Mouse (Mus musculus) liver, embryonic 11.5 days (tissue): ENCODE measurements at regions not wholly inside any gene's neighbourhood (a gene's known extent, or its start where the extent isn't known, plus 50 kb on each side); places are given as distances from the start of the nearest gene placed in this dataset.

ENCODE experiments used
- ATAC-seq: fragments of 200-750 bp; cut with Nextera tagmentation; replicated peaks from 2 replicates; pipeline ENCODE4 v1.8.0; 2017; ENCODE audit warnings: moderate number of reproducible peaks, mild to moderate bottlenecking, moderate TSS enrichment, moderate library complexity; ENCODE audit not compliant: low FRiP score
- DNase-seq: peaks from one replicate; pipeline ENCODE4 v3.0.0-alpha.2; 2017; ENCODE audit warnings: low spot score
- H3K27ac ChIP-seq: fragments of 300-500 bp; sonication (generic); 2 replicates; pipeline ENCODE4 v1.5.1; 2014; ENCODE audit warnings: mild to moderate bottlenecking, low read depth, low read length, control low read depth
- H3K27me3 ChIP-seq: fragments of 300-500 bp; sonication (generic); replicated peaks from 2 replicates; pipeline ENCODE4 v1.6.1; 2014; ENCODE audit warnings: low read length, mixed read lengths; ENCODE audit not compliant: control insufficient read depth, insufficient read depth
- H3K36me3 ChIP-seq: fragments of 300-500 bp; sonication (generic); 2 replicates; pipeline ENCODE4 v1.6.1; 2014; ENCODE audit warnings: mild to moderate bottlenecking, low read length, moderate library complexity, mixed read lengths; ENCODE audit not compliant: control insufficient read depth, insufficient read depth
- H3K4me1 ChIP-seq: fragments of 300-500 bp; sonication (generic); replicated peaks from 2 replicates; pipeline ENCODE4 v1.6.1; 2014; ENCODE audit warnings: low read length, mixed read lengths; ENCODE audit not compliant: control insufficient read depth, insufficient read depth
- H3K4me2 ChIP-seq: fragments of 300-500 bp; sonication (generic); 2 replicates; pipeline ENCODE4 v1.6.1; 2014; ENCODE audit warnings: mild to moderate bottlenecking, control low read depth, moderate library complexity
- H3K4me3 ChIP-seq: fragments of 300-500 bp; sonication (generic); 2 replicates; pipeline ENCODE4 v1.5.1; 2014; ENCODE audit warnings: low read depth, low read length, control low read depth
- H3K9ac ChIP-seq: fragments of 300-500 bp; sonication (generic); 2 replicates; pipeline ENCODE4 v1.6.1; 2014; ENCODE audit warnings: low read depth, low read length, control low read depth
- H3K9me3 ChIP-seq: fragments of 300-500 bp; sonication (generic); 2 replicates; pipeline ENCODE4 v1.6.1; 2016; ENCODE audit warnings: low read length, inconsistent platforms, mixed read lengths; ENCODE audit not compliant: control insufficient read depth
- WGBS: fragments of 180-500 bp; shearing (Covaris S2); extraction: QIAGEN DNeasy Blood & Tissue Kit; methylation state at CpG from one replicate; pipeline ENCODE4 v1.1.7; 2014; 5-methylcytosine and 5-hydroxymethylcytosine counted together

- DNase-seq = no peak
- H3K4me2 ChIP-seq = no peak overlapping the region
- 89% methylated on average over 2 of the region's 2 CpGs for WGBS
- H3K4me3 ChIP-seq = no peak overlapping the region
- H3K27me3 ChIP-seq = no peaks in the 10 kb centered on the region
- H3K9ac ChIP-seq = no peak overlapping the region
- H3K36me3 ChIP-seq = no peaks in the 10 kb centered on the region
- no peak for ATAC-seq
- no peaks in the 10 kb centered on the region for H3K9me3 ChIP-seq
- H3K27ac ChIP-seq = no peak overlapping the region
- no peaks in the 10 kb centered on the region for H3K4me1 ChIP-seq
These were observed 54.1 kb downstream of the Nog start for GRCm38 (mm10) chr11:89247991-89248390.

GRCm38 (mm10) chr11:89243370-89243769, 58.8 kb downstream of the Nog start:
- Histone ChIP-seq H3K27ac (no peak overlapping the region), H3K9me3 (no peaks in the 10 kb centered on the region), H3K4me2 (no peak overlapping the region), H3K36me3 (no peaks in the 10 kb centered on the region), H3K9ac (no peak overlapping the region), H3K4me3 (no peak overlapping the region), H3K27me3 (no peaks in the 10 kb centered on the region), H3K4me1 (no peaks in the 10 kb centered on the region)
- DNase-seq (no peak), ATAC-seq (no peak)
- 23% methylated on average over 3 of the region's 3 CpGs for WGBS

DNA sequence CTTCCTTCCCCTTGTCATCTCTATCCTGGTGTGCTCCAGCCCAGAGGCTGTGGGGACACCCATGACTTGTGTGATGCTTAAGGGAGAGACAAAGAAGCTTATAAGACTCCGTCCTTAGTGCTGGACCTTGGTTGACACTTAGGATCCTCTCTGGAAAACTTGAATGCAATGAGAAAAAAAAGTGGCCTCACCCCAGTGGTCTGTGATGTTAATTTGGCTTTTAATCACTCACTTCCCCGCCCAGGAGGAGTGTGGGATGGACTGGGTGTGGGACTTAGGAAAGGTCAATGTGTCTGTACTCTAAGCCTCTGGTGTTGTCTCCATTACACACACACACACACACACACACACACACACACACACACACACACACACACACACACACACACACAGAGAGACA, 60.0 kb downstream of the Nog start:
- WGBS = 55% methylated on average over 2 of the region's 2 CpGs
- Histone ChIP-seq H3K4me3 (no peak overlapping the region), H3K4me2 (no peak overlapping the region), H3K4me1 (no peaks in the 10 kb centered on the region), H3K27ac (no peak overlapping the region), H3K27me3 (no peaks in the 10 kb centered on the region), H3K9me3 (no peaks in the 10 kb centered on the region), H3K9ac (no peak overlapping the region), H3K36me3 (no peaks in the 10 kb centered on the region)
- DNase-seq (no peak), ATAC-seq (no peak)

DNA sequence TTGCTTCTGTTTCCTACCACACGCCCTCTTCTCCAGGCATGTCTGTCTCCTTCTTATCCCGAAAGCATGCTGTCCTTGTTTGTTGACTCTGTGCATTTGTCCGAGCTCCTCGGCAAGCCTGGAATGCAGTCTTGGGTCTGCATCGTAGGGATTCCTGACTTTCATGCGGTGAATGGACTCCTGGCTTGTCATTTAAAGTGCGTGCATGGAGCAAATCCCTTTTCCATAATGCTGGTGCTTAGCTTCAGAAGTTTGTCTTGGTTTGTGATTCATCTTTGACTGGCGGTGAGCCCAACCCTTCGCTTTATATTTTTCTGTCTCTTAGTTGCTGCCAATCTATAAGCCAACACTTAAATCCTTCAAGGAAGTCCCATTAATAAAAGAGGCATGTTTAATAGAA, 62.2 kb downstream of the Nog start:
- H3K36me3 ChIP-seq = no peaks in the 10 kb centered on the region

GRCm38 (mm10) chr11:89236904-89237303, 65.2 kb downstream of the Nog start:
- WGBS = 82% methylated on average over 3 of the region's 3 CpGs

More for the DNA sequence above, 62.2 kb downstream of the Nog start:
- no peak overlapping the region for H3K27ac ChIP-seq
- DNase-seq = no peak
- H3K4me1 ChIP-seq = no peaks in the 10 kb centered on the region
- H3K9ac ChIP-seq = no peak overlapping the region
- H3K27me3 ChIP-seq = no peaks in the 10 kb centered on the region
- H3K4me2 ChIP-seq = no peak overlapping the region
- H3K4me3 ChIP-seq = no peak overlapping the region
- no peaks in the 10 kb centered on the region for H3K9me3 ChIP-seq
- WGBS = 63% methylated on average over 9 of the region's 9 CpGs
- no peak for ATAC-seq

GRCm38 (mm10) chr11:89232884-89233480, 69.2 kb downstream of the Nog start:
- Histone ChIP-seq H3K27ac (no peak overlapping the region), H3K4me1 (no peaks in the 10 kb centered on the region), H3K27me3 (no peaks in the 10 kb centered on the region), H3K36me3 (no peaks in the 10 kb centered on the region), H3K9me3 (no peaks in the 10 kb centered on the region), H3K4me3 (no peak overlapping the region), H3K9ac (no peak overlapping the region), H3K4me2 (no peak overlapping the region)
- ATAC-seq = no peak
- no peak for DNase-seq
- 53% methylated on average over 9 of the region's 9 CpGs for WGBS

More at GRCm38 (mm10) chr11:89236904-89237303, 65.2 kb downstream of the Nog start:
- no peak for ATAC-seq
- Histone ChIP-seq H3K4me2 (no peak overlapping the region), H3K9ac (no peak overlapping the region), H3K27me3 (no peaks in the 10 kb centered on the region), H3K36me3 (no peaks in the 10 kb centered on the region), H3K4me1 (no peaks in the 10 kb centered on the region), H3K4me3 (no peak overlapping the region), H3K27ac (no peak overlapping the region), H3K9me3 (no peaks in the 10 kb centered on the region)
- no peak for DNase-seq

DNA sequence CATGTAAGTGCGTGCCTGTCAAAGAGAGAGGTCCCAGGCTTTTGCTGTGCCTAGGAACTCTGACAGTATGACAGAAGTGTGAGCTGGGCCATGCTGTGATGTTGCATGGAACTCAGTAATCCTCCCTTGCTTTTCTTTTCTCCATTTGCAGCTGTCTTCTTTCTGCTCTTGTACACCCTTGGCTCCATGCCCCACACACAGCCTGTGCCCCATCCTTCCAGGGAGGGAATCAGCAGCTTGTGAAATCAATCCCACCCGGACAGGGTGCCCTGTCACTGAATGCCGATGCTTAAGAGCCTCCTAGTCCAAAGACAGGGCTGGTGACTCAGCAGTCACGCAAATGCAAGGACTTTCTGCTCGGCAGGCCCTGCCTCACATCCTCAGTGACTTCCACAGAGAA, 72.4 kb downstream of the Nog start:
- ATAC-seq (no peak), DNase-seq (no peak)

DNA sequence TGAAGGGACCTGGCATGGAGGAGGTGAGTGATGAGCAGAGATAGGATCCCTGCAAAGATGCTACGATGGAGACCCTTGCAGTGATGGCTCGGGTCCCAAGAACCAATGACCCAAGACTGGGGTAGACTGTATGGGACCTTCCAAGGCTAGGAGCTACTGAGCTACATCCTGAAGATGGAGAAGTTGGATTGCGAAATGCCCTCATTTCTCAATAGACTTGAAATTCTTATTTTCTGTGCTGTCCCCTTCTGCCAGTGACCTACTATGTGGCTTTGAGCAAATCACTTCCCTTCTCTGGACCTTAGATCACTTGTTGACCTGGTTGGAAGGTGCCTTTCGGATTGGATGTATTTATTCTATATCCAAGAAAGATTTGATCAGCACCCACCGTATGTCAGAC, 88.9 kb downstream of the Nog start:
- Histone ChIP-seq H3K4me2 (no peak overlapping the region), H3K9ac (no peak overlapping the region), H3K4me3 (no peak overlapping the region), H3K27ac (no peak overlapping the region), H3K4me1 (no peaks in the 10 kb centered on the region), H3K36me3 (no peaks in the 10 kb centered on the region), H3K27me3 (no peaks in the 10 kb centered on the region), H3K9me3 (no peaks in the 10 kb centered on the region)
- DNase-seq = no peak
- no peak for ATAC-seq
- 78% methylated on average over 5 of the region's 5 CpGs for WGBS

More for the DNA sequence above, 72.4 kb downstream of the Nog start:
- Histone ChIP-seq H3K9ac (no peak overlapping the region), H3K27ac (no peak overlapping the region), H3K36me3 (no peaks in the 10 kb centered on the region), H3K9me3 (no peaks in the 10 kb centered on the region), H3K4me2 (no peak overlapping the region), H3K4me3 (no peak overlapping the region), H3K4me1 (no peaks in the 10 kb centered on the region), H3K27me3 (no peaks in the 10 kb centered on the region)
- 61% methylated on average over 5 of the region's 5 CpGs for WGBS

DNA sequence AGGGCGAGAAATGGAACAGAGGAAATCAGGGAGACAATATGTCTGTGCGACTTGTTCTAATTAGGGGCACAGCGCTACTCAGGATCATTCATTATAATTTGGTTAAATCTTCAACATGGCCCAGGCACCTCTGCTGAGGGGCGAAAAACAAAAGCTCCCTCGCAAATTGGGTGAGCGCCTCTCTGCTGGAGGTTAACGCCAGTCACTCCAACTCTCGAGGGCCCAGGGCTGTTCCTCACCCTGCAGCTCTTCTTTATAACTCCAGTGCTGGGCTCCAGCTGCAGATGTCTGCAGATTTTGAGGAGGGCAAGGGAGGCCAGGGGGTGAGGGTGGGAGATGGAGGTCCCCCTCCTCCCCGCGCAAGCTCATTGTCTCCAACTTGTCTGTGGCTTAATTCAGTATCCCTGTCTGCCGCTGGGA, 92.6 kb downstream of the Nog start:
- ATAC-seq = no peak
- H3K27ac ChIP-seq = no peak overlapping the region
- no peak overlapping the region for H3K9ac ChIP-seq
- H3K9me3 ChIP-seq = no peaks in the 10 kb centered on the region
- no peak for DNase-seq
- H3K4me2 ChIP-seq = no peak overlapping the region
- H3K36me3 ChIP-seq = no peaks in the 10 kb centered on the region
- H3K27me3 ChIP-seq = no peaks in the 10 kb centered on the region
- no peak overlapping the region for H3K4me3 ChIP-seq
- no peaks in the 10 kb centered on the region for H3K4me1 ChIP-seq
- 41% methylated on average over 11 of the region's 11 CpGs for WGBS
